Comparison of ENCODE assay signal across 9 mouse cellular contexts in the genomic region with DNA sequence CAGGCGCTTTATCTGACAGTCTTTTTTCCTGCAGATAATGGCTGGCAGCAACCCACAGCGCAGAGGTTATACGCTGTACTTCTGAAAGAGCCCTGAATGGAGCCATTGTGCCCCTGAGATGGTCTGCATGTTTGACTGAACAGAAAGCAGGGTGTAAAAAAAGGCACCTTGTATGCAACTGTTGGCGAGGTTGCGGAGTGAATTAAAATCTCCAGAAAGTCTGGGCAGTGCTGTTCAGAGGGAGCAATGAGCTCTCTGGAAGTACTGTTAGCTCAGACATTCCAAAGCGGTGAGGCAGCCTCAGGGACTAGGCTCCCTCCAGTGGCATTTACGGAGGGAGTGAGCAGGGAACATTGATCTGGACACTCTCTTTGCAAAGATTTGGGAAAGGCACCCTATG. TPM values are rescaled to one million over a fixed set of nuclear protein-coding genes. Genes with fewer than 3 reads are reported as not detected.
A peak's percentile ranks its signal among the peaks of the same experiment; 100 is the strongest.
DNase-seq lines count a peak whose midpoint lies in the region; ATAC-seq and TF ChIP-seq lines count a peak whose summit lies in the region.
"Had no signal": no experiment of that assay in that cellular context is flagged by ENCODE, and none has a peak within 500 bp of the region (broad histone marks: within the 10 kb centered on the region; RNA-seq: fewer than 3 reads in every experiment).

No protein-coding gene starts in this region.

- no peak overlapping the region for H3K4me3 ChIP-seq in liver, postnatal 0 days (ENCODE audit: low read depth, low read length)
- no peak overlapping the region for H3K4me3 ChIP-seq in liver, embryonic 11.5 days (ENCODE audit: low read depth, low read length)
- no peak overlapping the region for H3K4me3 ChIP-seq in forebrain, embryonic 13.5 days

- DNase-seq in liver, postnatal 0 days = no peak
- no peak for DNase-seq in liver, embryonic 11.5 days (ENCODE audit: low spot score)
- peak; percentile 60 for DNase-seq in heart, postnatal 4 days
- DNase-seq in lung, postnatal 25 days (ENCODE audit: low spot score) = peak; percentile 37
- DNase-seq in testis, postnatal 14 days (ENCODE audit: low spot score) = peak; percentile 73
- DNase-seq in cerebellum, adult 11 months = no peak
- DNase-seq in layer of hippocampus, postnatal 14 days (ENCODE audit: low spot score in 2 of 2) = no peak

- H3K36me3 ChIP-seq in liver, postnatal 0 days (replicated peaks; ENCODE audit: insufficient read depth, low read length) = no peaks in the 10 kb centered on the region
- H3K36me3 ChIP-seq in liver, embryonic 11.5 days (ENCODE audit: control insufficient read depth, insufficient read depth, low read length) = no peaks in the 10 kb centered on the region
- H3K36me3 ChIP-seq in forebrain, embryonic 13.5 days (ENCODE audit: poor library complexity, severe bottlenecking) = no peaks in the 10 kb centered on the region
- H3K36me3 ChIP-seq: G1E had no signal

- ATAC-seq in liver, postnatal 0 days = no peak
- no peak for ATAC-seq in liver, embryonic 11.5 days (replicated peaks; ENCODE audit: low FRiP score)
- peak; percentile 83 for ATAC-seq in forebrain, embryonic 13.5 days

- no peak overlapping the region for H3K4me2 ChIP-seq in liver, postnatal 0 days (ENCODE audit: low read depth, low read length)
- H3K4me2 ChIP-seq in liver, embryonic 11.5 days = no peak overlapping the region
- peak overlapping the region; percentile 29 for H3K4me2 ChIP-seq in forebrain, embryonic 13.5 days

- WGBS in liver, postnatal 0 days (ENCODE audit: insufficient replicate concordance) = 46% methylated on average over 7 of the region's 7 CpGs
- WGBS in liver, embryonic 11.5 days = 38% methylated on average over 7 of the region's 7 CpGs
- 3% methylated on average over 7 of the region's 7 CpGs for WGBS in forebrain, embryonic 13.5 days

- no peak overlapping the region for H3K9ac ChIP-seq in liver, postnatal 0 days (replicated peaks)
- no peak overlapping the region for H3K9ac ChIP-seq in liver, embryonic 11.5 days (ENCODE audit: low read depth, low read length)
- no peak overlapping the region for H3K9ac ChIP-seq in forebrain, embryonic 13.5 days

- no peak for TF ChIP-seq EP300 in liver, postnatal 0 days (IDR thresholded peaks at IDR 0.05; ENCODE audit: low read depth)

- no peaks in the 10 kb centered on the region for H3K4me1 ChIP-seq in liver, postnatal 0 days (ENCODE audit: insufficient read depth)
- no peaks in the 10 kb centered on the region for H3K4me1 ChIP-seq in liver, embryonic 11.5 days (replicated peaks; ENCODE audit: control insufficient read depth, insufficient read depth, low read length)
- H3K4me1 ChIP-seq in forebrain, embryonic 13.5 days = peaks cover 54% of the 10 kb centered on the region

- H3K27ac ChIP-seq in liver, postnatal 0 days (ENCODE audit: low read depth) = no peak overlapping the region
- no peak overlapping the region for H3K27ac ChIP-seq in liver, embryonic 11.5 days (ENCODE audit: low read depth, low read length)
- H3K27ac ChIP-seq in forebrain, embryonic 13.5 days = peak overlapping the region; percentile 85

- H3K27me3 ChIP-seq in liver, postnatal 0 days (ENCODE audit: insufficient read depth, low read length) = peaks cover 42% of the 10 kb centered on the region
- H3K27me3 ChIP-seq in liver, embryonic 11.5 days (replicated peaks; ENCODE audit: control insufficient read depth, insufficient read depth, low read length) = peaks cover 48% of the 10 kb centered on the region
- peaks cover 28% of the 10 kb centered on the region for H3K27me3 ChIP-seq in forebrain, embryonic 13.5 days

- no peaks in the 10 kb centered on the region for H3K9me3 ChIP-seq in liver, postnatal 0 days (ENCODE audit: low read length)
- H3K9me3 ChIP-seq in liver, embryonic 11.5 days (ENCODE audit: control insufficient read depth, low read length) = no peaks in the 10 kb centered on the region
- H3K9me3 ChIP-seq in forebrain, embryonic 13.5 days (replicated peaks) = no peaks in the 10 kb centered on the region
- H3K9me3 ChIP-seq: G1E had no signal

- peak; percentile 24 for TF ChIP-seq CTCF in liver, postnatal 0 days (IDR thresholded peaks at IDR 0.05; ENCODE audit: low read depth)

RNA-seq across cellular contexts. Expression of a gene that starts 2.0 kb away (rescaled TPM):
- polyA plus RNA-seq in liver, postnatal 0 days (2015; fragmentation: Nextera tagmentation; extraction: Ambion mirVana) = 0.60 and 0.77 TPM in 2 replicates
- 1.1 and 1.9 TPM in 2 replicates for polyA plus RNA-seq in liver, embryonic 11.5 days (2014; fragmentation: Nextera tagmentation; extraction: Ambion mirVana)
- 5.4 and 5.6 TPM in 2 replicates for polyA plus RNA-seq in forebrain, embryonic 13.5 days (2015; fragmentation: Nextera tagmentation; extraction: Ambion mirVana)
- 10 to 100 TPM; 44.9 to 45.1 TPM for total RNA-seq in heart, postnatal 4 days (2021)
- total RNA-seq in layer of hippocampus, postnatal 14 days (2021) = 10 to 100 TPM; 13.4 to 14.3 TPM
- polyA plus RNA-seq: G1E had no signal

Comparison
In these comparisons a context has a peak if more than half of its experiments do, and no peak if none do; other contexts are left out.
1. DNase-seq: peak in heart, postnatal 4 days (single experiment), lung, postnatal 25 days (single experiment) and testis, postnatal 14 days (single experiment); none in liver, postnatal 0 days (single experiment), liver, embryonic 11.5 days (single experiment), cerebellum, adult 11 months (single experiment) and layer of hippocampus, postnatal 14 days (0 of 2).